Mouse (Mus musculus) lung, postnatal 0 days (tissue): ENCODE measurements around the gene Bnip3. TPM values are rescaled to one million over a fixed set of nuclear protein-coding genes. Genes with fewer than 3 reads are reported as not detected.
A peak's percentile ranks its signal among the peaks of the same experiment; 100 is the strongest.

Experiments
- ATAC-seq: fragments of 200-750 bp; cut with Nextera tagmentation; 2 replicates; pipeline ENCODE4 v1.8.0; 2017; ENCODE audit warnings: moderate library complexity
- DNase-seq: peaks from one replicate; pipeline ENCODE4 v3.0.0-alpha.2; 2016; ENCODE audit warnings: low spot score
- H3K27ac ChIP-seq: fragments of 300-500 bp; sonication (generic); 2 replicates; pipeline ENCODE4 v1.5.1; 2014; ENCODE audit warnings: antibody characterized with exemption, mild to moderate bottlenecking, low read length, mixed read lengths
- H3K27me3 ChIP-seq: fragments of 300-500 bp; sonication (generic); replicated peaks from 2 replicates; pipeline ENCODE4 v1.6.1; 2014; ENCODE audit warnings: low read length, mixed read lengths; ENCODE audit not compliant: insufficient read depth
- H3K36me3 ChIP-seq: fragments of 300-500 bp; sonication (generic); 2 replicates; pipeline ENCODE4 v1.6.1; 2014; ENCODE audit warnings: low read length, mixed read lengths; ENCODE audit not compliant: insufficient read depth
- H3K4me1 ChIP-seq: fragments of 300-500 bp; sonication (generic); 2 replicates; pipeline ENCODE4 v1.6.1; 2014; ENCODE audit warnings: antibody characterized with exemption, low read depth, low read length, mixed read lengths; ENCODE audit not compliant: insufficient read depth
- H3K4me2 ChIP-seq: fragments of 300-500 bp; sonication (generic); replicated peaks from 2 replicates; pipeline ENCODE4 v1.6.1; 2014; ENCODE audit warnings: low read depth, mild to moderate bottlenecking, low read length, moderate library complexity, mixed read lengths
- H3K4me3 ChIP-seq: fragments of 300-500 bp; sonication (generic); 2 replicates; pipeline ENCODE4 v1.5.1; 2014; ENCODE audit warnings: low read depth, low read length
- H3K9ac ChIP-seq: fragments of 300-500 bp; sonication (generic); replicated peaks from 2 replicates; pipeline ENCODE4 v1.6.1; 2014; ENCODE audit warnings: low read depth, mild to moderate bottlenecking
- H3K9me3 ChIP-seq: fragments of 300-500 bp; sonication (generic); 2 replicates; pipeline ENCODE4 v1.6.1; 2016; ENCODE audit warnings: low read length, mixed read lengths
- CTCF ChIP-seq: IDR thresholded peaks from 2 replicates; pipeline ENCODE4 v1.5.1; 2016; ENCODE audit warnings: antibody characterized with exemption, mild to moderate bottlenecking
- EP300 ChIP-seq: IDR thresholded peaks from 2 replicates; pipeline ENCODE4 v1.6.1; 2016; ENCODE audit warnings: antibody characterized with exemption, mild to moderate bottlenecking, control low read depth
- WGBS: fragments of 180-500 bp; shearing (Covaris S2); extraction: QIAGEN DNeasy Blood & Tissue Kit; methylation state at CpG from one replicate; pipeline ENCODE4 v1.1.7; 2014; 5-methylcytosine and 5-hydroxymethylcytosine counted together
- polyA plus RNA-seq: library from polyadenylated mRNA; unstranded; fragments of >200 nt; fragmentation: Nextera tagmentation; extraction: Ambion mirVana; gene quantifications from 2 replicates; pipeline ENCODE4 v1.2.1, GENCODE M21; 2015

Gene Bnip3
- polyA plus RNA-seq, 1 experiment from 2014 or later: 141 TPM

- no peak overlapping the region for H3K27ac ChIP-seq
- TF ChIP-seq EP300 (no peak), CTCF (no peak)
- WGBS: 67% methylated on average over 2 of the region's 2 CpGs
- H3K9ac ChIP-seq: no peak overlapping the region
- no peaks in the 10 kb centered on the region for H3K4me1 ChIP-seq
- H3K27me3 ChIP-seq: no peaks in the 10 kb centered on the region
- DNase-seq: no peak
- H3K4me3 ChIP-seq: no peak overlapping the region
- H3K9me3 ChIP-seq: no peaks in the 10 kb centered on the region
- H3K4me2 ChIP-seq: no peak overlapping the region
- H3K36me3 ChIP-seq: peaks cover 22% of the 10 kb centered on the region; the same call in 1 of the 2 replicates
- no peak for ATAC-seq
These were observed 11.2 kb downstream of the Bnip3 start for GRCm38 (mm10) chr7:138898122-138898521.

GRCm38 (mm10) chr7:138885365-138886289 is 23.7 kb downstream of the Bnip3 start:
- no peak overlapping the region for H3K27ac ChIP-seq
- no peak for ATAC-seq

GRCm38 (mm10) chr7:138883724-138884123 is 25.6 kb downstream of the Bnip3 start:
- H3K4me3 ChIP-seq: no peak overlapping the region
- H3K4me2 ChIP-seq: no peak overlapping the region
- H3K9me3 ChIP-seq: no peaks in the 10 kb centered on the region
- TF ChIP-seq EP300: no peak
- no peak for TF ChIP-seq CTCF
- peaks cover 31% of the 10 kb centered on the region for H3K36me3 ChIP-seq
- DNase-seq: no peak
- no peak overlapping the region for H3K9ac ChIP-seq
- no peaks in the 10 kb centered on the region for H3K4me1 ChIP-seq
- WGBS: 94% methylated on average over 3 of the region's 3 CpGs
- H3K27me3 ChIP-seq: no peaks in the 10 kb centered on the region
- no peak overlapping the region for H3K27ac ChIP-seq
- no peak for ATAC-seq

More at GRCm38 (mm10) chr7:138885365-138886289, 23.7 kb downstream of the Bnip3 start:
- peaks cover 16% of the 10 kb centered on the region for H3K36me3 ChIP-seq
- WGBS: 88% methylated on average over 12 of the region's 13 CpGs
- no peak overlapping the region for H3K4me3 ChIP-seq
- no peak for DNase-seq
- H3K9me3 ChIP-seq: no peaks in the 10 kb centered on the region
- H3K27me3 ChIP-seq: no peaks in the 10 kb centered on the region
- no peak overlapping the region for H3K9ac ChIP-seq
- H3K4me2 ChIP-seq: no peak overlapping the region
- TF ChIP-seq CTCF: no peak
- no peak for TF ChIP-seq EP300
- H3K4me1 ChIP-seq: no peaks in the 10 kb centered on the region

- Histone ChIP-seq H3K27me3 (no peaks in the 10 kb centered on the region), H3K27ac (no peak overlapping the region), H3K9ac (no peak overlapping the region), H3K36me3 (peaks cover 50% of the 10 kb centered on the region), H3K4me2 (no peak overlapping the region), H3K4me1 (no peaks in the 10 kb centered on the region), H3K9me3 (no peaks in the 10 kb centered on the region), H3K4me3 (no peak overlapping the region)
- TF ChIP-seq CTCF (no peak), EP300 (no peak)
- ATAC-seq (no peak), DNase-seq (peak; percentile 22)
- WGBS: 50% methylated on average over 3 of the region's 3 CpGs
These were observed 34.3 kb downstream of the Bnip3 start for GRCm38 (mm10) chr7:138875031-138875430.

- 71% methylated on average over 3 of the region's 3 CpGs for WGBS
- Histone ChIP-seq H3K4me3 (no peak overlapping the region), H3K27me3 (no peaks in the 10 kb centered on the region), H3K9me3 (no peaks in the 10 kb centered on the region), H3K27ac (no peak overlapping the region), H3K9ac (no peak overlapping the region), H3K4me2 (no peak overlapping the region), H3K36me3 (peaks cover 35% of the 10 kb centered on the region), H3K4me1 (no peaks in the 10 kb centered on the region)
- TF ChIP-seq EP300 (no peak), CTCF (no peak)
- DNase-seq (no peak), ATAC-seq (no peak)
These were observed 36.4 kb downstream of the Bnip3 start for GRCm38 (mm10) chr7:138872956-138873355.

GRCm38 (mm10) chr7:138868316-138868715 is 41.0 kb downstream of the Bnip3 start:
- Histone ChIP-seq H3K9ac (no peak overlapping the region), H3K4me2 (no peak overlapping the region), H3K4me3 (no peak overlapping the region), H3K27me3 (no peaks in the 10 kb centered on the region), H3K9me3 (no peaks in the 10 kb centered on the region), H3K27ac (no peak overlapping the region), H3K36me3 (0 out of 2 replicates have a peak, but pooled peaks cover 3% of the 10 kb centered on the region), H3K4me1 (no peaks in the 10 kb centered on the region)
- ATAC-seq (no peak), DNase-seq (no peak)
- no peak for TF ChIP-seq EP300
- TF ChIP-seq CTCF: no peak
- 85% methylated on average over 4 of the region's 4 CpGs for WGBS
